Mouse (Mus musculus) ovary, adult 2 months (tissue): Measurements from ENCODE around the gene Mtrf1l. TPM values are rescaled to one million over a fixed set of nuclear protein-coding genes. Genes with fewer than 3 reads are reported as not detected.

Experiments used
- polyA plus RNA-seq: library from polyadenylated mRNA; depleted of rRNA; stranded (reverse); fragments of >200 nt; gene quantifications from 2 replicates; pipeline ENCODE4 v1.2.3, GENCODE M21; 2012; rRNA removed

Mtrf1l gene
- polyA plus RNA-seq: 2.4 and 3.9 TPM in 2 replicates

GRCm38 (mm10) chr10:5823740-5824491, at the start of gene Mtrf1l:
TSS of gene Mtrf1l (minus strand) at chr10:5823910.

GRCm38 (mm10) chr10:5805243-5805730, 18.4 kb downstream of the Mtrf1l start, which contains the start of gene Fbxo5:
TSS of gene Fbxo5 (minus strand) at chr10:5805600.

Other genes with a start within 250 kb of the Mtrf1l start
- 2.7 and 3.0 TPM in 2 replicates for gene Myct1, start 230.1 kb downstream of the Mtrf1l start, polyA plus RNA-seq
- gene Vip, start 184.7 kb downstream of the Mtrf1l start, polyA plus RNA-seq: not detected in 2 replicates
- 1.8 TPM in 2 replicates for gene Fbxo5, start 18.3 kb downstream of the Mtrf1l start, polyA plus RNA-seq
- 0.17 and 0.18 TPM in 2 replicates for gene Rgs17, start 98.5 kb upstream of the Mtrf1l start, polyA plus RNA-seq